Mouse (Mus musculus): ENCODE data around the gene Mrtfa.
"Not testable (repeated sequence)": the region's sequence is repeated elsewhere in the genome, so short reads cannot be mapped to it uniquely, and the experiment has no call there.

The Mrtfa gene

DNA sequence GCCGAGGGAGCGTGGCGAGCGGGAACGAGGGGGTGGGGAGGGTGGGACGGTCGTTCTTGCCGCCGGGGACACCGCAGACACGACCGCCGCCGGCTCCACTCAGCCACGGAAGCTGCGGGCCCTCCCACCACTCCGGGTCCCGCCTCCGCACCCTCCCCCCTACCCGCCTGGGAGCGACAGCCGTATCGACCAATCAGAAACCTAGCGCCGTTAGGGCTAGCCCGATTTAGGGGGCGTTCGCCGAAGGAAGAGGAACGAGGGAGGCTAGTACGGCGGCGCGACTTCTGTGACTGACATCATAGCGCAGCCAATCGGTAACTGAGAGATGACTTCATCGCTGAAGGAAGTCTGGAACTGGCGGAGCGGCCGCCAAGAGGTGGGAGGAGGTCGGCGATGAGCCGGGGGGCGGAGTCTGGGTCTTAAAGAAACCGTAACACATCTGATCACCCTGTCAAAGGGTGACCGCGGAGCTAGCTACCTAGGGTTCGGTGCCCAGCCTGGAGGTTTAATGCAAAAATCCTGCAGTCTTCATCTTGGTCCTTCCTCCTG is at the start of gene Mrtfa:
Mrtfa (minus strand) TSS at position 128 of the 549 bp plus-strand sequence.
- peak; percentile 94 to 96 for DNase-seq (ENCODE audit: low read depth in 1 of 2, low spot score in 2 of 2)

DNA sequence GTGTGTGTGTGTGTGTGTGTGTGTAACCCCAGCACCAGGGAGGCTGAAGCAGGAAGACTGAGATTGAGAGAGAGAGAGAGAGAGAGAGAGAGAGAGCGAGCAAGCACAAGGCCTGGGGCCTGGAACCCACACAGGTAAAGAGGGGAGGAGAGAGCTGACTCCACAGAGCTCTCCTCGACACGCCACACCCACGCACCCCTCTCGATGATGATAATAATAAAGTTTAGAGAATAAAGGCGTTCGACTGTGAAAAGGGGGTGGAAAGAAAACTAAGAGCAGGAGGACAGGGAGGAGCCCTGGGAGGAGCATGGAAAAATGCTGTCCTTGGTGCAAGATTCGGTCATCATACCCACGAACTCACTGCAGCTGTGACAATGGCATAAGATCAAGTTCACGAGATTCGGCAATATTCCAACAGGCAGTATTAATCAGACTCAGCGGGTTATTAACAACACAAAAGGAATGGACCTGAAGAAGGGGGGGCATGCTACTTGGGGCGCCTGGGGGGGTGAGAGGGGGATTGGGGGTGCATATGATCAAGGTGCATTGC is 49.3 kb upstream of the Mrtfa start:
- DNase-seq (ENCODE audit: low read depth in 1 of 2, low spot score in 2 of 2), result no peak

DNA sequence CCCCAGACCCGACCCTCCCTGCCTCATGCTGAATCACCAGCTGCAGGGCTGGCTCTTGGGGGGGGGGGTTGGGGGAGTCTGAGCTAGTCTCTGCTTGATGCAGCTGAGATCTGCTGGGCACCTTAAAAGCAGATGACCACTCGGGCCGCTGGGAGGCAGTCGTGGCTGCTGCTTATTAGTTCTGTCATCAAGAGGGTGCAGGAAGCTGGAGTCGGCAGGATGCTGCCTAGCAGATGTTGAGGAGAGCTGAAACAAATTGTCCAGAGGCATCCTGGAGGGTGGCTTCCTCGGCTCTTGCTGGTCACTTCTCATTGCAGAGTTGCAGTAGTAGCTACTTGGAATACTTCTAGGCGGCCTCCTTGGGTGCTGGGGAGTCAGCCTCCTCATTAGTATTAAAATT is 48.7 kb upstream of the Mrtfa start:
- DNase-seq (ENCODE audit: low read depth in 1 of 2, low spot score in 2 of 2), result no peak

DNA sequence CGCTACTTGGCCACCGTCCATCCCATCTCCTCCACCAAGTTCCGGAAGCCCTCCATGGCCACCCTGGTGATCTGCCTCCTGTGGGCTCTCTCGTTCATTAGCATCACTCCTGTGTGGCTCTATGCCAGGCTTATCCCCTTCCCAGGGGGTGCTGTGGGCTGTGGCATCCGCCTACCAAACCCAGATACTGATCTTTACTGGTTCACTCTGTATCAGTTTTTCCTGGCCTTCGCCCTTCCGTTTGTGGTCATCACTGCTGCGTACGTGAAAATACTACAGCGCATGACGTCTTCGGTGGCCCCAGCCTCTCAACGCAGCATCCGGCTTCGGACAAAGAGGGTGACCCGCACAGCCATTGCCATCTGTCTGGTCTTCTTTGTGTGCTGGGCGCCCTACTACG is 46.9 kb upstream of the Mrtfa start:
- no peak for DNase-seq (ENCODE audit: low read depth in 1 of 2, low spot score in 2 of 2)

DNA sequence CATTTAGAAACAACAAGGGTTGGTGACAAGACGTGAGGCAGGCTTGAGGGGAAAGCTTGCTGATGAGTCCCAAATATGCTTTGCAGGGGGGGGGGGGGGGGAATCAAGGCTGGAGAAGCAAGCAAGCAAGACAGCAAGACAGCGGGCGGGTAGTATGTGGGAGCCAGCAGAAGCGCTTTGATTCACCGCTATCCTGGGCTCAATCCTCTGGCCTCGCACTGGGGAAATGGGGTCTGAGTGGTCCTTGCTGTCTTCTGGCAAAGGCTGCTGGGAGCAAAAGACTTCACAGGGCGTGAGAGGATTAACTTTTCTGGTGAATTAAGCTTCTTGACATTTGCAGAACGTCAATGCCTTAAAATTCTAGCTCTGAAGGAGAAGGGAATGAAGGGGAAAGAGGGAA is 45.5 kb upstream of the Mrtfa start:
- no peak for DNase-seq (ENCODE audit: low read depth in 1 of 2, low spot score in 2 of 2)

DNA sequence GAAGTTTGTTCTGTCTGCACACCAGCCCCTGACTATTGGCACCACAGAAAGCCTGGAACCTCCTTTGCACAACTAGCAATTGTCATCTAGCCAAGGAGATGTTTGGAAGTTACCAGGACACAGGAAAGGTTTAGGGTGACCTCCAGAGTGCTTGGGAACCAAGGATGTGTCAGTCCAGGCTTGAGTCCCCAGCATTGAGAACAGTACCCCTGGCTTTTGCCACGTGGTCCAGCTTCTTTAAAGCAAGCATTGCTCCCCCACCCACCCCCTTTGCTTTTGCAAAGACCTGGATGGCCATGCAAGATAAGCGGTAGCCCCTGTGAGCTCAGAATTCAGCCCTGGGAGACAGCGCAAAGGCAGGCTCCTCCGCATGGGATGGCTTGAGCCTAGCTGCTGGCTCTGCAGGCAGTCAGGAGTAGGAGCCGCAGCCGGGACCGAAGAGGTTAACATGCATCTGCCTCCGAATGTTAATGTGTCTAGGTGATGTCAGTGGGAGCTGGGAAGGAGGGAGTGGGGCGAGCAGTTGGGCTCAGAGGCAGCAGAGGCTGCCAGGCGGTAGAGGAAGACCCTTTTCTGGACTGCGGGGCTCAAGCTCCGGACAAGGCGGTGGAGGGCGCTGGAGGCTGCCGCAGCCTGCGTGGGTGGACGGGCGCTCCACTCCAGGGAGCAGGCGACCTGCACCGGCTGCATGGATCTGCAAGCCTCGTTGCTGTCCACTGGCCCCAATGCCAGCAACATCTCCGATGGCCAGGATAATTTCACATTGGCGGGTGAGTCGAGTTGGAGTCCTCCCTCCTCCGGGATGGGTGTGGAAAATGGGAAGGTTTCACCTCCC is 44.7 kb upstream of the Mrtfa start, which contains the start of gene Mchr1:
Mchr1 (plus strand) TSS at position 414 of the 835 bp plus-strand sequence.
- no peak for DNase-seq (ENCODE audit: low read depth in 1 of 2, low spot score in 2 of 2)

DNA sequence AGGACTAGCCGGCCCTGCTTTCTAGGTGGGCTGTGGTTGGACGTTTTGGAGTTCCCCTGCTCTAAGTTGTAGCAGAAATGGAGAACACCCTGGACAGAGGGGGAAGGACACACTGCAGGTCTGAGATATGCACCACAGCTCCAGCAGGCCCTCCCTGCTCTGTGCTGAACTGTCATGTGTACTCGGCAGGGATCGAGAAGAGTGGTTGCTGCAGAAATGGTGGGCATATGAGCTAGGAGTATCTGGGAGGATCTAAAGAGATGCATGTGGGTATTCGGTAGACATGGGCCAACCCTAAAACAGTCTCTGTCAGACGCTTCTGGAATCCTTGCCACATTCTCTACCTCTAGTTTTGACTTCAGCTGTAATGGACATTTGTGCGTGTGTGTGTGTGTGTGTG is 40.8 kb upstream of the Mrtfa start:
- no peak for DNase-seq (ENCODE audit: low read depth in 1 of 2, low spot score in 2 of 2)

DNA sequence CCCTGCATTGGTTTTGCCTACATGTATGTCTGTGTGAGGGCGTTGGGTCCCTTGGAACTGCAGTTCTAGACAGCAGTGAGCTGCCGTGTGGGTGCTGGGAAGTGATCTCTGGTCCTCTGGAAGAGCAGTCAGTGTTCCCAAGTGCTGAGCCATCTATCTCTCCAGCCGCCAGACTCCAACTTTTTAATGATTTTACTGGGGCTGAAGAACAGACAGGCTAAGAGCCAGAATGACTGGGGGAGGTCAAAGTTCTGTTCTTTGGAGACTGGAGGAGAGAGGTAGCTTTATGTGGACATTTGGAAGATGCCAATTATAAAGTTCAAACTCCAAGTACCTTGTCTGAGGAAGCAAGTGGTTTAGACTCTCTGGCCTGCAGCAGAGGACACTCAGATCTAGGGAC is 39.2 kb upstream of the Mrtfa start:
- no peak for DNase-seq (ENCODE audit: low read depth in 1 of 2, low spot score in 2 of 2)

DNA sequence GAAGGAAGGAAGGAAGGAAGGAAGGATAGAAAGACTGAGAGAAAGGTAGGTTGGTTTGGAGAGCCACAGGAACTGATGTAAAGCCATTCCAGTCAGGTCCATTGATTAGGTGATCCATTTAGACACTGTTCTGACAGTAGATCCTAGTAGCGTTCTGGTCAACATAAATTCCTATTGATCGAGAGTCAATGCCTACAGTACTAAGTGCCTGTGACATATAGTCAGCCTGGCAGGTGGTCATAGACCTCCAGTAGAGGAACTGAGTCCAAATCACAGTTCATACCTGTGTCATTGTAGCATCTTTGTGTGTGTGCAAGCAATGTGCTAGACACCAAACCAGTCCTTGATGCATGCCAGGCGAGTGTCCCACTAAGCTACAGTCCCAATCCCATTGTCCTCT is 37.7 kb upstream of the Mrtfa start:
- DNase-seq (ENCODE audit: low read depth in 1 of 2, low spot score in 2 of 2), result no peak

DNA sequence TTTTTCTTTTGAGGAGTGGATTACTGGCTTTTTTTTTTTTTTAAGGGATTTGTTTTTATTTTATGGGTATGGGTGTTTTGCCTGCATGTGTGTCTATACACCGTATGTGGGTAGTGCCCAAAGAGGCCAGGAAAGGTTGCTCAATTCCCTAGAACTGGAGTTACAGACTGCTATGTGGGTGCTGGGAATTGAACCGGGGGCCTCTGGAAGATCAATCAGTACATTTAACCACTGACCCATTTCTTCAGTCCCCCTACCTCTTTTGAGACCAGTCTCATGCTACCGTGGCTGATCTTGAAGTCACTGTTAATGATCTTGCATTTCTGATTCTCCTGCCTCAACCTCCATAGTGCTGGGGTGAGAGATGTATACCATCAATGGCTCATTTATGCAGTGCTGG is 36.7 kb upstream of the Mrtfa start:
- DNase-seq (ENCODE audit: low read depth in 1 of 2, low spot score in 2 of 2), result no peak

DNA sequence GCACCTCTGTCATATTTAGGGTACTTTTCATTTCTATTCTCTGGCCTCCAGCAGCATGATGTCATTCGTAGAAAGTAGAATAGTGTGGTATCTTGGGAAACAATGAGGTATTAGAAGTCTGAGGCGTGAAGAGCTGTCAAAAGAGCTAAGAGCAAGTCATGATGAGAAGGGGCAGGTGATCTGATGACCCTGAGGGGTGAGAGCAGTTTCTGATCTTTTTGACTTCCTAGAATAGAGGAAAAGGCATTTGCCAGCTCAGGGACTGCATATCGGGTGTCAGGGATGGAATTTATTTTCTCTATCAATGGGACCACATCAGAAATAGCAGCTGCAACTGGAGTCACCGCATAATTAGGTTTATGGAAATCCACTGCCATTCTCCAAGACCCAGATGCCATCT is 36.2 kb upstream of the Mrtfa start:
- DNase-seq (ENCODE audit: low read depth in 1 of 2, low spot score in 2 of 2), result no peak

DNA sequence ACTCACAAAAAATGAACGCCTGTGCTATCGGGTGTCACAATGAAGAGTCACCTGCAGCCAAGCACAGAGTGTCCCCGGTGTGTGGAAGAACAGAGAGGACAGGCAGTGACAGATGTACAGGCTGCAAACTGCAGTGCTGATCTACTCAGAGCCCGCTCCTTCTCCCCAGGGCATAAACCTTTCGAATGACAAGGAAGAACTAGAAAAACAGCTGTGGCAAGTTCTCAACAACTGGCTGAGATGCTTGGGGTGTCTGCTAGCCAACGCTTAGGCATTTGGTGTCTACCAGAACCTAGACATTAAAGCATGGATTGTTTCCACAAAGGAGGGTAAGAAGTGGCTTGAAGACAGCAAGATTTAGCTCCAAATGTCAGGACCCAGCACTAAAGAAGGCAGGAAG is 35.2 kb upstream of the Mrtfa start:
- no peak for DNase-seq (ENCODE audit: low read depth in 1 of 2, low spot score in 2 of 2)

DNA sequence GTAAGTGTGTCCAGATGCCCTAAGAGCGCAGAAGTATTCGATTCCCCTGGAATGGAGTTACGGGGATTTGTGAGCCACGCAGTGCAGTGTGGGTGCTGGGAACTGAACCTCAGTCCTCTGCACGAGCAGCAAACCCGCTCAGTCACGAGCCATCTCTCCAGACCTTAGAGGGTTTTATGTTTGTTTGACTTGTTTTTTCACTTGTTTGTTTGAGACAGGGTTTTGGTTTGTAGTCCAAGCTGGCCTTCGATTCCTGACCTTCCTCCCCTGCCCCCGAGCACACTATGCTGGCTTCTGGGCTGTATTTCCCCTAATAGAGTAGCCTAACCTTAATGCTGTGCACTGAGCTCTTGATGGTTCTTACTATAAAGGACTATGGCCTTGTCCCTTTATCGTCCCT is 34.5 kb upstream of the Mrtfa start:
- no peak for DNase-seq (ENCODE audit: low read depth in 1 of 2, low spot score in 2 of 2)

DNA sequence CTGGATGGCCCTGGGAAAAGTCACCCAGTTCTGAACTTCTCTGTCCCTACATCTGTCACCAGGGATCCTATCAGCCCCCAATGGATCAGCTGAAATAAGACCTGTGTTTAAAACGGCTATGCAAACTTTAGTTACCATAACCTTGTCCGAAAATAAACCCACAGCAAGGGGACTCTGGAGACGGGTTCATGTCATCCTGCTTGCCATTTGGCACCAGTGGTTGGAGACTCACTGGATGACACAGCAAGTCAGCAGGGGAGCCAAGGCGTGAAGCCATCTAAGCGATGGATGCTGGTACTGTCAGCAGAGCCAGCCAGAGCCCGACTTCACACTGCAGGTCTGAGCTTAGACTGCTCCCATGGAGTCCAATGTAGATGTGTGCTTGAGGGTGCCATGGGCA is 30.9 kb upstream of the Mrtfa start:
- DNase-seq (ENCODE audit: low read depth in 1 of 2, low spot score in 2 of 2), result no peak

DNA sequence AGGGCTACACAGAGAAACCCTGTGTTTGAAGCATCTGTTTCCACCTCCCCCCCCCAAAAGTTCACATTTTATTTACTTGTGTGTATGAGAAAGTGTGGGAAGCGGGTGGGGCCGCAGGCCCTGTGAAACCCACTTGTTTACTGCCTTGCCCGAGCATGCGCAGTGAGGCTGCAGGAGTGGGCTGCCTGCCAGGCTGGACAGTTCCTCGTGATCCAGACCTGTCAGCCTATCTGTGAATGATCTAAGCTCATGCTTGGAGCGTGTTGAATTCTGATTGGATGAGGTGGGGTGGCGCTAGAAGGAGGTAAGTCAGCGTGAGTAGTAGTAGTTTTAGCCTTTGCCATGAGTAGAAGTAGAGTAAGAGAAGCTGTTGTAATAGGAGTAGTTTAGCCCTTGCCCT is 29.5 kb upstream of the Mrtfa start:
- DNase-seq (ENCODE audit: low read depth in 1 of 2, low spot score in 2 of 2), result not testable (repeated sequence)

DNA sequence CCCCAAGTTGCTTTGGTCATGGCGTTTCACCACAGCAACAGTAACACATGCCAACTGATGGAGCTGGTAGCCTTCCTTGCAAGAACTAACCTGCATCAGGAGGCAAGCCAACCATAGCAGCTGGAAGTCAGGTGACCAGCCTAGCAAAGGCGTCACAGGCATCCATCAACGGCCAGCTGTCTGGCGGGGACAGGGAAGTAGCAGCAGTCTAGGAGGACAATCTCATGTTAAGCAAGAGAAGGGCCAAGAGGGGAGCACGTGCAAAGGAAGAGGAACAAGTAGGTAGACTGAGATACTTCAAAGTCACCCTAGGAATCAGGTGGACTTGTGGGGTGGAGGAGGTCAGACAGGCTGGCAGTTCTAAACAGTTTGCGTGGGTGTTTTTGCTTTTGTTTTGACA is 28.5 kb upstream of the Mrtfa start:
- no peak for DNase-seq (ENCODE audit: low read depth in 1 of 2, low spot score in 2 of 2)

DNA sequence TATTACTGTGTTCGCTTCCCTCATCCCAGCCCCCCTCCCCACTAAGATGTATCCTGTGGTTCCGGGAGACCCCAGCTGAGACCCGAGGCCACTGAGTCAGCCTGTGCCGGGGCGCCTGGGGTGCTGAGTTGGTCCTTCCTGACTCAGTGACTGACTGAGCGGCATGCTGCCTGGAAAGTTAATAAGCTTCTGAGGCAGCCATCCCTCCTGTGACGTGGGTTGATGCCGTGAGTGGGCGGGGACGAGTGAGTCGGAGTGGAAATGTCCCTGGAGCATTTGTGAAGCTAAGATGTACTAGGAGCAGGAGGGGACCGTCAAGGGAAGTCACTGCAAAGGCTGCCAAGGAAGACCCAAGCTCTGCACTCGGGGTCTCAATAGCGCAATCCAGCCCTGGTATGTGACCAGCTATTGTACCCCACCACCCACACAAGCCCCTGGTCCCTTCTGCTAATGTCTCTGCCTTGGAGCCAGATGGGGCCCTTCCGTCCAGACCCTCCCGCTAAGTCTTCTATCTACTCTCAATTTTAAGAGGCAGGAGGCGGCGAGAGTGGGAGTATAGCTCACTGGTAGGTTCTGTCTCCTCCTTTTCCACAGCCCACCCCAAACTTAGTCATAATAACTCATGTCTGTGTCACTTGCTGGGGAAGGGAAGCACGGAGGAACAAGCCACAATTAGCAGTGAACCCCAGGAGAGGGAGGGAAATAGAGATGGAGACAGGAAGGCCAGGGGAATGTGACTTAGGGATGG is 26.5 kb upstream of the Mrtfa start:
- no peak for DNase-seq (ENCODE audit: low read depth in 1 of 2, low spot score in 2 of 2)

DNA sequence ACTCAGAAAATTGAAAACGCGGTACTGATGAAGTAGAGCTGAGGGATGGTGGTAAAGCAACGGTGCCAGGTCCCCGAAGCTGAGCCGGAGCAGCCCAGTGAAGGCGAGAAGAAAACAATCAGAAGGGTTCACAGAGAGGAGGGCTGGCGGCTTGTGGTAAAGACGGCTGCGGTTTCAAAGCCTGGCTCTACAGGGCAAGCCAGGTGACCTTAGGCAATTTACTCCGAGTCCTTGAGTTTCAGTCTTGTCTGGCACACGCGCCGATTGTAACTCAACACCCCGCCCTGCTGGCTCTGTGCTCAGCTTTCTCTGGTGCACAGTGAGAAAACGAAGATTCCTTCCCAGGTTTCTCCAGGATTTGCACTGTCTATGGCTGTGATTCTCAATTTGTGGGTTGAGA is 22.4 kb upstream of the Mrtfa start:
- DNase-seq (ENCODE audit: low read depth in 1 of 2, low spot score in 2 of 2), result no peak

DNA sequence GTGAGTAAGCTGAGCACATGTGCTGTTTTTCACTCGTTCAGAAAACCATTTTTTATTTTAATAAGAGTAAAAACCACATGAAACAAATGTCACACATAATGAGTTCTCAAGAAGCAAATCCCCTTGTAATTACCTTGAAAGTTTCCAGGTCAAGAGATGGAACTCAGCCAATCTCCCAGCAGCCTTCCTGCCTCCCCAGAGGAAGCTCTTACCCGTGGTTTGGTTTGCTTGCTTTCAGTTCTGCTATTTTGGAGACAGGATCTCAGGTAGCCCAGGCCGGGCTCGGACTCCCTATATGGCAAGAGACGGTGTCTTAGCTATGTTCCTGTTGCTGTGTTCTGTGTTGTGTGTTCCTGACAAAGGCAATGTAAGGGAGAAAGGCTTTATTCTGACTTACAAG is 19.9 kb upstream of the Mrtfa start:
- no peak for DNase-seq (ENCODE audit: low read depth in 1 of 2, low spot score in 2 of 2)

DNA sequence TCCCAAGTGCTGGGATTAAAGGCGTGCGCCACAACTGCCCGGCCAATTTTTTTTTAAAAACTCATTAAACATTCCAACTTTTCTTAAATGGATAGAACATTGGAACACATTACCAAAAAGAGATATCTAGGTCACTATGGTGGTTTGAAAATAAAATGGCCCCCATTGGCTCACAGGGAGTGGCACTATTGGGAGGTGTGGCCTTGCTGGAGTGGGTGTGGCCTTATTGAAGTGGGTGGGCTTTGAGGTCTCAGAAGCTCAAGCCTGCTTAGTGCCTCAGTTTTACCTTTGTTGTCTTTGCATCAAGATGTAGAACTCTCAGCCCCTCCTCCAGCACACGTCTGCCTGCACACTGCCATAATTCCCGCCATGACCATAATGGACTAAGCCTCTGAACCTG is 11.9 kb upstream of the Mrtfa start:
- DNase-seq (ENCODE audit: low read depth in 1 of 2, low spot score in 2 of 2), result no peak

DNA sequence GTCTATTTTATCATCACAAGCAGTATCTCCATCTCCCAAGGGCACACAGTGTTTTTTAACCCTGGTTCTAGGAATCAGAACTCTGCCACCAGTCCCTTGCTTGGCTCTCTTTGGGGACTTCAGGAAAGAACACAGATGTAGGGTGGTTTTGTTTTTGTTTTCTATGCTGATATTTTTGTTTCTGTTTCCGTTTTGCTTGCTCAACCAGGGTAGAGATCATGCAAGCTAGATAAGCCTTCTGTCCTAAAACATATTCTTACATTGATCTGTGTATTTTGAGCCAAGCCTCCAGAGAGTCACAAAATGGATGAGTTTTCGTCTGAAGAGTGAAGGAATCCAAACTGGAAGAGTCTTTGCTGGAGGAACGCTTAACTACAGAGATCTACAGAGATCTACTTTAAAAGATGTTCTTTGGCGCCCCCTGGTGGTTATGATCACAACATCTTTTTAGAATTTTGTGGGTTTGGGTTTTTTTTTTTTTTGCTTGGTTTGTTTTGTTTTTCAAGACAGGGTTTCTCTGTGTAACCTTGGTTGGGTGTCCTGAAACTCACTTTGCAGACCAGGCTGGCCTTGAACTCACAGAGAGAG is 8.9 kb upstream of the Mrtfa start:
- no peak for DNase-seq (ENCODE audit: low read depth in 1 of 2, low spot score in 2 of 2)

DNA sequence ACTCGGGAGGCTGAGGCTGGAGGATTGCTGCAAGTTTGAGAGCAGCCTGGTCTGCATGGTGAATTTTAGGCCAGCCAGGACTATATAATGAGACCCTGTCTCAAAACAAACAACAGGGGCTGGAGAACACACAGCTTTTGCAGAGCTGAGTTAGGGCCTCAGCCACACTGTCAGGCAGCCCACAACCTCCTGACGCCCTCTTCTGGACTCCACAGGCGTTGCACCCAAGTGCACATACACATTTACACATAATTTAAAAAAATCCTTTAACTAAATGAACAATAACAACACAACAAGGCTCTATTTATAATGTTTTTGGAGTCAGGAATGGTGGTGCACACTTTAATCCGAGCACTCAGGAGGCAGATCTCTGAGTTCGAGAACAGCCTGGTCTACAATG is 7.9 kb upstream of the Mrtfa start:
- no peak for DNase-seq (ENCODE audit: low read depth in 1 of 2, low spot score in 2 of 2)

All from monocyte, adult 2 months (primary cell).